Mouse (Mus musculus) brain, embryonic 14.5 days (tissue): ENCODE measurements around the gene Serpinb6a. TPM values are rescaled to one million over a fixed set of nuclear protein-coding genes. Genes with fewer than 3 reads are reported as not detected.
"Not testable (repeated sequence)": the region's sequence is repeated elsewhere in the genome, so short reads cannot be mapped to it uniquely, and the experiment has no call there.

Source experiments
- DNase-seq: peaks from one replicate; pipeline ENCODE4 v3.0.0-alpha.2; 2011; ENCODE audit warnings: low read depth
- CTCF ChIP-seq: fragments of 200-500 bp; IDR thresholded peaks from 2 replicates; pipeline ENCODE4 v1.5.1; 2012; ENCODE audit warnings: inconsistent platforms, mild to moderate bottlenecking, moderate library complexity, borderline replicate concordance; ENCODE audit not compliant: insufficient read depth, insufficient read length; ENCODE audit errors: extremely low read depth
- POLR2A ChIP-seq: fragments of 200-500 bp; IDR thresholded peaks from 2 replicates; pipeline ENCODE4 v1.6.1; 2012; ENCODE audit warnings: mild to moderate bottlenecking, inconsistent platforms, borderline replicate concordance; ENCODE audit not compliant: poor library complexity, insufficient read depth, insufficient read length, severe bottlenecking; ENCODE audit errors: extremely low read depth
- polyA plus RNA-seq: library from polyadenylated mRNA; depleted of rRNA; stranded (reverse); fragments of >200 nt; gene quantifications from 2 replicates; pipeline ENCODE4 v1.2.3, GENCODE M21; 2012

The Serpinb6a gene
- polyA plus RNA-seq, 1 experiment: 28.8 TPM

- DNase-seq: peak; percentile 87
- TF ChIP-seq POLR2A (0 out of 2 replicates have a peak, but pooled peaks have one; percentile 7), CTCF (peak; percentile 49; the same call in 1 of the 2 replicates)
Measured at GRCm38 (mm10) chr13:33964206-33965046, 38.2 kb downstream of the Serpinb6a start, which contains the start of gene Nqo2. Gene Nqo2, plus strand, starts transcription at chr13:33964687.

DNA sequence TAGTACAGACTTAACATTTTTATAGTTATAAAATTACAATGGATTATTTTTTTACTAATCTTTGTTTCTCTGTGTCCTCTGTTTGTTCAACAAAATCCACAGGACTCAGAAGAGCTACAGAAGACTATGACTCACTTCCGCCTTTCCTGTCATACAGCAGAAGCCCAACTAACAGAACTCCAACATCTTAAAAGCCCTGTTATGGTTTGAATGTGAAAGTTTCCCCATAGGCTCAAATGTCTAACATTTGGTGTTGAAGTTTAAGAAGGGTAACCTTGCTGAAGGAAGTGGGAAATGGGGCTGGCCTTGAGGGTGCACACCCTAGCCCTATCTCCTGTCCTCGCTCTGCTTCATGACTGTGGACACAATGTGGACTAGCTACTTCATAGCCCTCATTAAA, 42.8 kb downstream of the Serpinb6a start:
- DNase-seq: no peak
- TF ChIP-seq CTCF: no peak
- no peak for TF ChIP-seq POLR2A

GRCm38 (mm10) chr13:33956571-33957421, 45.8 kb downstream of the Serpinb6a start:
- TF ChIP-seq POLR2A (no peak), CTCF (peak; percentile 65)
- peak; percentile 49 for DNase-seq

DNA sequence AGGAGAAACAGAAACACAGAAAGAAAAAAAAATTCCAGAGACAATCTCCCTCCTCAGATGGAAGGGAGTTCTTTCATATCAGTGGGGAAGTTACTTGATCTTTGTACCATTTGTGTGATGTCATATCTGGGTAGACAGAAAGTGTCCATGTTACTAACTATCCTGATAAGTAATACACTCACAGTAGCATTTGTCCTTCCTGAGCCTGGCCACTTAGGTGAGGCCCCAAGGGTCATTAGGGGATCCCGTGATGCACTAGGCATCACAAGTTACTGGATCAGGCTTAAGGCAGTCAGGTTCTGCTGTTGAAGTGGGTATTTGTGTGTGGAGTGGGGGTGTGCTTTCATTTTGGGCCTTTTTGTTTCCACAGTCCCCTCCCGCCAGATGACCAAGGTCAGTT, 49.6 kb downstream of the Serpinb6a start:
- DNase-seq: no peak
- TF ChIP-seq CTCF (no peak), POLR2A (no peak)

DNA sequence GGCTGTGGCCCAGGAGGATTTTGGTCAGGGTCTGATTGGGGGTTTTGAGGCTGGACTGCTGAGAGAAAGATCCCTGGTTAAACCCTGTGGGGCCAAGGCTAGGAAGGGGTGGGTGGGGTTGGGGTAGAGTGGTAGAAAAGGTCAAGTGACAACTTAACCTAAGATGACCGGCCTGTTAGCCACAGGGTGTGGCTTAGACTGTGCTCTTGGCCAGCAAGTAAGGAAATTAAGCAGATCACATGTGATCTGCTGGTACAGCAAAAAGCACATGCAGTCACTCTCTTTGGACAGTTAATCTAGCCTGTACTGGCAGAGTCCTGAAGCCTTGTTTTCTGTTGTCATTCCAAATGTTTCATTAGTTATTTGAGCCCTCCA, 50.5 kb downstream of the Serpinb6a start:
- TF ChIP-seq CTCF (no peak), POLR2A (no peak)
- DNase-seq: no peak

- DNase-seq: no peak
- no peak for TF ChIP-seq POLR2A
- TF ChIP-seq CTCF: no peak
Measured at GRCm38 (mm10) chr13:33951308-33952074, 51.1 kb downstream of the Serpinb6a start.

- TF ChIP-seq POLR2A: no peak
- TF ChIP-seq CTCF: peak; percentile 43; the same call in 1 of the 2 replicates
- peak; percentile 4 for DNase-seq
Measured at GRCm38 (mm10) chr13:33942212-33942779, 60.3 kb downstream of the Serpinb6a start.

DNA sequence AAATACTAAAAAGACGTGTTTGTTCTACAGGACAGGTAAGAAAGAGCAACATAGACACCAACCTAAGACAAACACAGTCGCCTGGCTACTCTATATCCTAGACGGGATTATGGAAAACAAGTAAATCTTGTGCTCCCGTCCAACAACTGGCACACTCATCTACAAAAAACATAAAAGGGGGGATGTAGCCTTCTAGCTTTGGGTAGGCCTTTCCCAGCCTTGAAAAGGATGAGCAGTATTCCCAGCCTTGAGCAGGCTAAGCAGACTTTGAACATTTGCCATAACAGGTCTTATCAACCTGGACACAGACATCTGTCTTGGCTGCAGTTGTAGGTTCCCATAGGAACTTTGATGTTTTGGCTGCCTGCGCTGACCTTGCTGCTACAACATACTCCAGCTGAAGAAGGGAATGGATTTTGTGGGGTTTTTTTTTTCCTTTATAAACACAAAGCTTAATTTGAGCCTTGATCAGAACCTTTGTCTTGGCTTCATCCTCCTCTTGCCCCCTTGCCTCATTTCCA, 61.2 kb downstream of the Serpinb6a start:
- peak; percentile 1 for DNase-seq
- no peak for TF ChIP-seq POLR2A
- TF ChIP-seq CTCF: no peak

DNA sequence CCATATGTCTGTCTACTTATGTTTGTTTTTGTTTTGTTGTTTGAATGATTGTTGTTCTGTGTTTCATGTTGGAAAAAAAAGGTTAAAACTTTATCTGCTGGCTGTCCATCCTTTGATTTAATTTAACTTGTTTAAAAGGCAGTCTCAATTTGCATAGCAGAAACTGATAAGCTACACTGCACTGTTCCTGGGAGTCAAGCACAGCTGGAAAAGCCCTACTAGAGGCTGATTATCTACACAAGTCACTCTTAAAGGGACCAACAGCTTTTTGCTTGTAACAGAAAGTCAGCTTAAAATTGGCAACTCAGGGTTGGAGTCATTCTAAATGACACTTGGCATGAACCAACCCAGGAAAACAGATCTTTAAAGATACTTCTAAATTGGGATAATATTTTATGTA, 65.0 kb downstream of the Serpinb6a start:
- not testable (repeated sequence) for DNase-seq

DNA sequence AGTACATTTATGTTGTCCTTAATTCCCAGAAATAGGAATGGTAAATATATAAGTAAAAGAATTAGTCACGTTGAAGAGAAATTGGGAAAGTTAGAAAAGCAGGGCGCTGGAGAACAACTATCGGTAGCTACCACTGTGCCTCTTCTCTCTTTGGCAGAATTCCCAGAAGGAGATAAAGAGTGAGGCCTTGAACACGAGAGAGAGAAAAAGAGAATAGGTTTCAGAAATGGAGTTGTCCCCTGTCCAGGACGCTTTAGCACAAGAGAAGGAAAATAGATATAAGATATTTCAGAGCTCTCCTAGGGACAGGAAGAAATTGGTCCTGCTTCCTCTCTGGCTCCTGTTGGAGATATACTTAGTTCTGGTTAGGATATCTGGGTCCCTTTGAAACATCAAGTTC, 65.4 kb downstream of the Serpinb6a start:
- peak; percentile 8 for DNase-seq

More for the DNA sequence above, 65.4 kb downstream of the Serpinb6a start:
- TF ChIP-seq CTCF (no peak), POLR2A (no peak)
